Mouse (Mus musculus) small intestine, adult 2 months (tissue): ENCODE results near the gene Mxi1.

Source experiments
- CTCF ChIP-seq: fragments of 200-500 bp; IDR thresholded peaks from 2 replicates; pipeline ENCODE4 v1.5.1; 2012; ENCODE audit warnings: low read depth, mild to moderate bottlenecking, control low read depth, inconsistent platforms, low read length, moderate library complexity, mixed read lengths; ENCODE audit not compliant: insufficient replicate concordance, insufficient read length; ENCODE audit errors: extremely low read depth
- POLR2A ChIP-seq: fragments of 200-500 bp; IDR thresholded peaks from 2 replicates; pipeline ENCODE4 v1.6.1; 2012; ENCODE audit warnings: low read depth, mild to moderate bottlenecking, control low read depth, inconsistent platforms, low read length, moderate library complexity

- TF ChIP-seq POLR2A (no peak), CTCF (no peak)
These were observed 46.2 kb upstream of the Mxi1 start for GRCm38 (mm10) chr19:53263859-53264733.
